Mouse (Mus musculus): Measurements from ENCODE around the gene Tyk2.

DNA sequence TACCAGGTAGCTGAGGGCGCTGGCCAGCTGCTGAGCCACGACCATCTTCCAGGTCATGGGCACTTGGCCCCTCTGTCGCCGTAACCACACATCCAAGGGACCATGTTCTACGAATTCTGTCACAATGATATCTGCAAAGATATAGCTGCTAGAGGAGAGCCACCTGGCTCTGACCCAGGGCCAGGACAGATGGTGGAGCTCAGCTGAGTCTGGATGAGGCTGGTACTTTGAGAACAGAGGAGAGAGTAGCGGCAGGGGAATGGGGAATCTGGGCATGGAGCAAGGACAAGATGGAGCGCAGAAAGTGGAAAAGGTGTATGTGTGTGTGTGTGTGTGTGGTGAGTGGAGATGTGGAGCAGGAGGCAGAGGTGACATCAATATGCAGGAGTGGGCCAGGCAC, 16.9 kb downstream of the Tyk2 start:
- TF ChIP-seq EP300 (IDR thresholded peaks at IDR 0.05; ENCODE audit: low read depth) (no peak), CTCF (IDR thresholded peaks at IDR 0.05; ENCODE audit: low read depth) (no peak)

All from liver, embryonic 14.5 days (tissue).